Mouse (Mus musculus) G1E (cell line): ENCODE results near the gene Cabp2.

Experiments
- CTCF ChIP-seq: IDR thresholded peaks from 2 replicates; pipeline ENCODE4 v1.5.1; 2012; ENCODE audit warnings: low read depth, low read length, inconsistent platforms, mixed read lengths
- GATA1 ChIP-seq: IDR thresholded peaks from 2 replicates; pipeline ENCODE4 v1.6.1; 2012; ENCODE audit warnings: borderline replicate concordance, low read length, inconsistent platforms, mixed read lengths

- TF ChIP-seq CTCF: no peak
- TF ChIP-seq GATA1: no peak
Measured at GRCm38 (mm10) chr19:4131075-4131474, 49.7 kb downstream of the Cabp2 start.
